ENCODE assay signal across 8 mouse cellular contexts in the genomic region with DNA sequence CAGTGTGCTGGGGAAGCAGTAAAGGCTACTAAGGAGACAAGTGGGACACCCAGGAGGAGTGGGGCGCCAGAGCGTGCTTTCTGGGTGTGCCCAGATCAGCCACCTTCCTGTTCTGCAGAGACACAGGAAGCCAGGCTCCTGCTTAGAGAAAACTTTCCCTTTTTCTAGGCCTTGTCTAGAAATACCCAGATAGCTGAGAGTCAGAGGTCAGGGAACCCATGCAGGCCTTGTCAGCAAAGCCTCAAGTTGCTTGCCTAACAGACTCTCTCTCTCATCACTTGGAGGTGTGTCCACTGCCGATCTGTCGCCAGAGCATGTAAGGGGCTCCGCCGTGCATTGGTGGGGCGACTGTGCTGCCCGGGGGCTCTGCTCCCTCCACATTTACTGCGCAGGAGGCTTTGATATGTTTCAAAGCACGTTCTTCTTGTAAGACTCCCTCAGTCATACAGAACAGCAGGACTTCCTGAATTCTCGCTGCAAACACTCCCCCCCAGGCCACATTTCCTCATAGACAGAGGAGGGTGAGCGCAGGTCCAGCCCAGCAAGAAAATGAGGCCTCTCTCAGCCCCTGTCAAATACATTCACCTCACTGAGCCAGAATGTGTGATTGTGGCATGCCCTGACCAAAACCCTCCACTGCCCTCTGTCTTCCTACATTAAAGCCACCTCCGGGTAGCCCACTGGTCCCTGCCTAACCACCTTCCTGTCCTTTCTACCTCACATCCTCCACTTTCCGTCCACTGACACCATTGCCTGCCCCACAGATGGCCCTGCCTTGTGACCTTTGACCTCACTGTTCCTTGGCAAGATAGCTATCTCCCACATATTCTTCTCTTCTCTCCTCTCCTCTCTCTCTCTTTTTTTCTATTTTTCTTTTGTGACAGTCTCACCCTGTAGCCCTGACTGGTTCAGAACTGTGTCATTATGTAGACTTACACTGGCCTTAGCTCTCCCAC. TPM values are rescaled to one million over a fixed set of nuclear protein-coding genes. Genes with fewer than 3 reads are reported as not detected.
DNase-seq lines count a peak whose midpoint lies in the region; ATAC-seq and TF ChIP-seq lines count a peak whose summit lies in the region.

No protein-coding gene starts in this region.

- peaks cover 16% of the 10 kb centered on the region for H3K4me1 ChIP-seq in embryonic facial prominence, embryonic 12.5 days
- peaks cover 26% of the 10 kb centered on the region for H3K4me1 ChIP-seq in hindbrain, embryonic 13.5 days (replicated peaks)
- peaks cover 14% of the 10 kb centered on the region; the same call in 1 of the 2 replicates for H3K4me1 ChIP-seq in lung, embryonic 15.5 days
- H3K4me1 ChIP-seq in small intestine, adult 2 months (ENCODE audit: control insufficient read depth, insufficient read depth, insufficient read length, low read length) = peaks cover 42% of the 10 kb centered on the region

- H3K9ac ChIP-seq in embryonic facial prominence, embryonic 12.5 days = no peak overlapping the region; the same call in 1 of the 2 replicates
- peak overlapping the region; percentile 43; the same call in 1 of the 2 replicates for H3K9ac ChIP-seq in hindbrain, embryonic 13.5 days
- H3K9ac ChIP-seq in lung, embryonic 15.5 days = 0 out of 2 replicates have a peak overlapping the region, but pooled peaks have one; percentile 14

- no peak for TF ChIP-seq CTCF in small intestine, adult 2 months (IDR thresholded peaks at IDR 0.05; ENCODE audit: extremely low read depth, insufficient read length, insufficient replicate concordance, low read depth, low read length)

- no peak for TF ChIP-seq POLR2A in small intestine, adult 2 months (IDR thresholded peaks at IDR 0.05; ENCODE audit: low read depth, low read length)

- no peak overlapping the region for H3K4me3 ChIP-seq in embryonic facial prominence, embryonic 12.5 days
- H3K4me3 ChIP-seq in hindbrain, embryonic 13.5 days = no peak overlapping the region
- no peak overlapping the region for H3K4me3 ChIP-seq in lung, embryonic 15.5 days
- no peak overlapping the region for H3K4me3 ChIP-seq in small intestine, adult 2 months (ENCODE audit: low read depth, low read length)

- H3K4me2 ChIP-seq in embryonic facial prominence, embryonic 12.5 days (replicated peaks) = 0 out of 2 replicates have a peak overlapping the region, but pooled peaks have one; percentile 11
- no peak overlapping the region; the same call in 1 of the 2 replicates for H3K4me2 ChIP-seq in hindbrain, embryonic 13.5 days
- H3K4me2 ChIP-seq in lung, embryonic 15.5 days = no peak overlapping the region

- no peaks in the 10 kb centered on the region for H3K9me3 ChIP-seq in embryonic facial prominence, embryonic 12.5 days
- no peaks in the 10 kb centered on the region for H3K9me3 ChIP-seq in hindbrain, embryonic 13.5 days
- no peaks in the 10 kb centered on the region for H3K9me3 ChIP-seq in lung, embryonic 15.5 days

- H3K27ac ChIP-seq in embryonic facial prominence, embryonic 12.5 days = peak overlapping the region; percentile 75
- peak overlapping the region; percentile 65 for H3K27ac ChIP-seq in hindbrain, embryonic 13.5 days
- H3K27ac ChIP-seq in lung, embryonic 15.5 days = peak overlapping the region; percentile 43; the same call in 1 of the 2 replicates
- peak overlapping the region; percentile 70 for H3K27ac ChIP-seq in small intestine, adult 2 months (ENCODE audit: insufficient read depth, low read depth, low read length)

- WGBS in embryonic facial prominence, embryonic 12.5 days = 30% methylated on average over 14 of the region's 14 CpGs
- WGBS in hindbrain, embryonic 13.5 days = 49% methylated on average over 14 of the region's 14 CpGs
- 47% methylated on average over 14 of the region's 14 CpGs for WGBS in lung, embryonic 15.5 days
- WGBS in small intestine, adult 2 months = 49% methylated on average over 14 of the region's 14 CpGs

- H3K27me3 ChIP-seq in embryonic facial prominence, embryonic 12.5 days = no peaks in the 10 kb centered on the region
- H3K27me3 ChIP-seq in hindbrain, embryonic 13.5 days = no peaks in the 10 kb centered on the region
- H3K27me3 ChIP-seq in lung, embryonic 15.5 days = no peaks in the 10 kb centered on the region
- H3K27me3 ChIP-seq in small intestine, adult 2 months (ENCODE audit: control insufficient read depth, insufficient read depth, low read length) = no peaks in the 10 kb centered on the region

- ATAC-seq in embryonic facial prominence, embryonic 12.5 days (ENCODE audit: insufficient number of reproducible peaks, insufficient read depth, low FRiP score, low TSS enrichment) = no peak
- no peak for ATAC-seq in hindbrain, embryonic 13.5 days (ENCODE audit: low FRiP score)
- ATAC-seq in lung, embryonic 15.5 days (ENCODE audit: borderline replicate concordance, extremely low read depth, low FRiP score, low TSS enrichment) = no peak

- H3K36me3 ChIP-seq in embryonic facial prominence, embryonic 12.5 days = no peaks in the 10 kb centered on the region
- H3K36me3 ChIP-seq in hindbrain, embryonic 13.5 days = no peaks in the 10 kb centered on the region
- H3K36me3 ChIP-seq in lung, embryonic 15.5 days = no peaks in the 10 kb centered on the region
- no peaks in the 10 kb centered on the region for H3K36me3 ChIP-seq in small intestine, adult 2 months (ENCODE audit: control insufficient read depth, insufficient read depth, low read length)

- DNase-seq in kidney, adult 18-20 months = peak; percentile 23
- no peak for DNase-seq in kidney, adult 9 months
- no peak for DNase-seq in cerebellum, postnatal 14 days
- DNase-seq in layer of hippocampus, postnatal 14 days (ENCODE audit: low spot score in 2 of 2) = no peak

RNA-seq across cellular contexts. Expression of gene Vps37b, which starts 18.3 kb away (rescaled TPM):
- 42.5 and 42.8 TPM in 2 replicates for polyA plus RNA-seq in embryonic facial prominence, embryonic 12.5 days (2016; fragmentation: Nextera tagmentation; extraction: Ambion mirVana)
- polyA plus RNA-seq in hindbrain, embryonic 13.5 days (2015; fragmentation: Nextera tagmentation; extraction: Ambion mirVana) = 79.3 and 84.7 TPM in 2 replicates
- 38.1 and 41.3 TPM in 2 replicates for polyA plus RNA-seq in lung, embryonic 15.5 days (2015; fragmentation: Nextera tagmentation; extraction: Ambion mirVana)
- polyA plus RNA-seq in small intestine, adult 2 months (2012; rRNA removed) = 35.9 and 55.6 TPM in 2 replicates
- total RNA-seq in layer of hippocampus, postnatal 14 days (2021) = 10 to 100 TPM; 35.9 to 41.0 TPM

RNA-seq across cellular contexts. Expression of gene Abcb9, which starts 45.2 kb away (rescaled TPM):
- polyA plus RNA-seq in embryonic facial prominence, embryonic 12.5 days (2016; fragmentation: Nextera tagmentation; extraction: Ambion mirVana) = 1.3 and 1.9 TPM in 2 replicates
- 7.1 and 8.3 TPM in 2 replicates for polyA plus RNA-seq in hindbrain, embryonic 13.5 days (2015; fragmentation: Nextera tagmentation; extraction: Ambion mirVana)
- polyA plus RNA-seq in lung, embryonic 15.5 days (2015; fragmentation: Nextera tagmentation; extraction: Ambion mirVana) = 1.9 and 3.6 TPM in 2 replicates
- 11.9 and 21.2 TPM in 2 replicates for polyA plus RNA-seq in small intestine, adult 2 months (2012; rRNA removed)
- total RNA-seq in layer of hippocampus, postnatal 14 days (2021) = 10 to 100 TPM; 29.3 to 33.3 TPM
